Mouse (Mus musculus) myocyte (in vitro differentiated cells): ENCODE measurements around the gene Myom3. TPM values are rescaled to one million over a fixed set of nuclear protein-coding genes. Genes with fewer than 3 reads are reported as not detected.
"Not testable (repeated sequence)": the region's sequence is repeated elsewhere in the genome, so short reads cannot be mapped to it uniquely, and the experiment has no call there.

Experiments used
- H3K27me3 ChIP-seq: one replicate; pipeline ENCODE4 v1.6.1; 2011; ENCODE audit not compliant: control insufficient read depth, insufficient read depth, insufficient read length
- H3K36me3 ChIP-seq: one replicate; pipeline ENCODE4 v1.6.1; 2011; ENCODE audit not compliant: control insufficient read depth, insufficient read depth
- H3K4me2 ChIP-seq: one replicate; pipeline ENCODE4 v1.6.1; 2011; ENCODE audit warnings: low read depth, control low read depth
- H3K4me3 ChIP-seq: one replicate; pipeline ENCODE4 v1.5.1; 2011; ENCODE audit warnings: mild to moderate bottlenecking, control low read depth, moderate library complexity
- H3K79me2 ChIP-seq: one replicate; pipeline ENCODE4 v1.6.1; 2011; ENCODE audit not compliant: control insufficient read depth, insufficient read depth
- H3ac ChIP-seq: one replicate; pipeline ENCODE4 v1.6.1; 2011; ENCODE audit not compliant: control insufficient read depth, insufficient read length
- CEBPB ChIP-seq: IDR thresholded peaks from 2 replicates; pipeline ENCODE4 v1.6.1; 2011; ENCODE audit warnings: mild to moderate bottlenecking, moderate library complexity; ENCODE audit not compliant: poor library complexity, insufficient read depth, severe bottlenecking
- E2F4 ChIP-seq: IDR thresholded peaks from one replicate; pipeline ENCODE4 v1.6.1; 2011; ENCODE audit warnings: mild to moderate bottlenecking, control low read depth, moderate library complexity; ENCODE audit not compliant: insufficient read depth
- MAX ChIP-seq: IDR thresholded peaks from one replicate; pipeline ENCODE4 v1.6.1; 2011; ENCODE audit warnings: low read depth, mild to moderate bottlenecking, control low read depth
- MYOD1 ChIP-seq, 3 experiments: IDR thresholded peaks; one replicate each; pipeline ENCODE4 v1.6.1; 2011; ENCODE audit warnings: control low read depth in 2 of 3, low read depth in 2 of 3, mild to moderate bottlenecking in 2 of 3, moderate library complexity in 1 of 3; ENCODE audit not compliant: insufficient read length in 2 of 3, control insufficient read depth in 1 of 3
- MYOG ChIP-seq, 3 experiments: IDR thresholded peaks; one replicate each; pipeline ENCODE4 v1.6.1; 2011; ENCODE audit warnings: control low read depth in 2 of 3, low read depth in 2 of 3, mild to moderate bottlenecking in 2 of 3; ENCODE audit not compliant: insufficient read length in 2 of 3, control insufficient read depth in 1 of 3, insufficient read depth in 1 of 3
- POLR2A ChIP-seq: IDR thresholded peaks from one replicate; pipeline ENCODE4 v1.6.1; 2011; ENCODE audit warnings: low read depth, mild to moderate bottlenecking, control low read depth, moderate library complexity; ENCODE audit not compliant: insufficient read length
- POLR2AphosphoS2 ChIP-seq: IDR thresholded peaks from one replicate; pipeline ENCODE4 v1.6.1; 2011; ENCODE audit warnings: low read depth, control low read depth; ENCODE audit not compliant: insufficient read length
- REST ChIP-seq: IDR thresholded peaks from one replicate; pipeline ENCODE4 v1.6.1; 2011; ENCODE audit warnings: mild to moderate bottlenecking, control low read depth, moderate library complexity; ENCODE audit not compliant: insufficient read depth, insufficient read length
- SRF ChIP-seq: IDR thresholded peaks from one replicate; pipeline ENCODE4 v1.6.1; 2011; ENCODE audit warnings: low read depth; ENCODE audit not compliant: control insufficient read depth, insufficient read length
- TCF12 ChIP-seq: IDR thresholded peaks from one replicate; pipeline ENCODE4 v1.6.1; 2011; ENCODE audit warnings: mild to moderate bottlenecking, control low read depth; ENCODE audit not compliant: poor library complexity, insufficient read depth, severe bottlenecking
- TCF3 ChIP-seq: IDR thresholded peaks from one replicate; pipeline ENCODE4 v1.6.1; 2011; ENCODE audit warnings: low read depth, control low read depth; ENCODE audit not compliant: insufficient read length
- USF1 ChIP-seq: IDR thresholded peaks from one replicate; pipeline ENCODE4 v1.6.1; 2011; ENCODE audit warnings: low read depth, mild to moderate bottlenecking, control low read depth, moderate library complexity
- polyA plus RNA-seq: library from polyadenylated mRNA; unstranded; fragments of >200 nt; fragmentation: generic; extraction: Trizol; gene quantifications from one replicate; pipeline ENCODE4 v1.2.1, GENCODE M21; 2012; ENCODE audit warnings: missing spikeins

The Myom3 gene
- 97.1 TPM for polyA plus RNA-seq

GRCm38 (mm10) chr4:135759356-135759976 is at the start of gene Myom3:
Gene Myom3, plus strand, starts transcription at chr4:135759715.
- Histone ChIP-seq H3K36me3 (no peaks in the 10 kb centered on the region), H3K4me3 (peak within 1 kb of the TSS; percentile 34), H3ac (no peak within 1 kb of the TSS), H3K4me2 (peak within 1 kb of the TSS; percentile 46), H3K79me2 (no peaks in the 10 kb centered on the region), H3K27me3 (no peaks in the 10 kb centered on the region)
- TF ChIP-seq MAX (no peak), MYOG (IDR thresholded peaks at IDR 0.05; ENCODE audit: control insufficient read depth in 1 of 3, insufficient read depth in 1 of 3, insufficient read length in 2 of 3, low read depth in 2 of 3) (peak; percentile 77 to 97 (median 91)), TCF3 (peak; percentile 74), REST (no peak), CEBPB (no peak), USF1 (no peak), POLR2A (peak; percentile 71), POLR2AphosphoS2 (peak; percentile 74), MYOD1 (IDR thresholded peaks at IDR 0.05; ENCODE audit: control insufficient read depth in 1 of 3, insufficient read length in 2 of 3, low read depth in 2 of 3) (peak in 2 of 3 experiments; percentile 87 to 99), E2F4 (no peak), TCF12 (peak; percentile 35), SRF (no peak)

GRCm38 (mm10) chr4:135710392-135710791 is 49.1 kb upstream of the Myom3 start:
- Histone ChIP-seq H3K4me3 (no peak overlapping the region), H3ac (no peak overlapping the region), H3K27me3 (peaks cover 14% of the 10 kb centered on the region), H3K36me3 (no peaks in the 10 kb centered on the region), H3K4me2 (no peak overlapping the region), H3K79me2 (no peaks in the 10 kb centered on the region)
- TF ChIP-seq USF1 (no peak), TCF3 (no peak), POLR2AphosphoS2 (no peak), CEBPB (no peak), TCF12 (no peak), POLR2A (no peak), MYOD1 (IDR thresholded peaks at IDR 0.05; ENCODE audit: control insufficient read depth in 1 of 3, insufficient read length in 2 of 3, low read depth in 2 of 3) (no peak), REST (no peak), E2F4 (no peak), MYOG (IDR thresholded peaks at IDR 0.05; ENCODE audit: control insufficient read depth in 1 of 3, insufficient read depth in 1 of 3, insufficient read length in 2 of 3, low read depth in 2 of 3) (no peak), SRF (no peak), MAX (no peak)

- no peak for TF ChIP-seq TCF12
- TF ChIP-seq POLR2A = no peak
- TF ChIP-seq E2F4 = no peak
- no peak for TF ChIP-seq POLR2AphosphoS2
- TF ChIP-seq CEBPB = no peak
- no peak for TF ChIP-seq REST
- TF ChIP-seq SRF = no peak
- TF ChIP-seq MAX = no peak
- no peaks in the 10 kb centered on the region for H3K79me2 ChIP-seq
Observed at GRCm38 (mm10) chr4:135714776-135715175, 44.7 kb upstream of the Myom3 start.

GRCm38 (mm10) chr4:135716438-135716837 is 43.1 kb upstream of the Myom3 start:
- H3K36me3 ChIP-seq, H3ac ChIP-seq, H3K79me2 ChIP-seq, H3K27me3 ChIP-seq, H3K4me2 ChIP-seq, H3K4me3 ChIP-seq: not testable (repeated sequence)

More at GRCm38 (mm10) chr4:135714776-135715175, 44.7 kb upstream of the Myom3 start:
- no peak overlapping the region for H3K4me3 ChIP-seq
- H3K4me2 ChIP-seq = no peak overlapping the region
- H3K27me3 ChIP-seq = peaks cover 4% of the 10 kb centered on the region
- no peak overlapping the region for H3ac ChIP-seq
- H3K36me3 ChIP-seq = no peaks in the 10 kb centered on the region

GRCm38 (mm10) chr4:135722540-135723290 is 36.8 kb upstream of the Myom3 start:
- H3ac ChIP-seq = no peak overlapping the region
- TF ChIP-seq REST (no peak), CEBPB (no peak), MYOG (IDR thresholded peaks at IDR 0.05; ENCODE audit: control insufficient read depth in 1 of 3, insufficient read depth in 1 of 3, insufficient read length in 2 of 3, low read depth in 2 of 3) (no peak), TCF3 (no peak), SRF (no peak), E2F4 (no peak), MYOD1 (IDR thresholded peaks at IDR 0.05; ENCODE audit: control insufficient read depth in 1 of 3, insufficient read length in 2 of 3, low read depth in 2 of 3) (no peak), USF1 (no peak), TCF12 (no peak), POLR2AphosphoS2 (no peak), POLR2A (no peak), MAX (no peak)
- H3K4me3 ChIP-seq = no peak overlapping the region

More at GRCm38 (mm10) chr4:135722540-135723290, 36.8 kb upstream of the Myom3 start:
- H3K36me3 ChIP-seq = no peaks in the 10 kb centered on the region
- no peaks in the 10 kb centered on the region for H3K79me2 ChIP-seq
- H3K4me2 ChIP-seq = no peak overlapping the region
- no peaks in the 10 kb centered on the region for H3K27me3 ChIP-seq
